Mouse (Mus musculus) kidney, adult 2 months (tissue): ENCODE data around the gene Inhbe.

Source experiments
- CTCF ChIP-seq: fragments of 200-500 bp; conservative IDR thresholded peaks from 2 replicates; pipeline ENCODE4 v1.5.1; 2011; ENCODE audit warnings: low read depth, mild to moderate bottlenecking, control low read depth, low read length, moderate library complexity, mixed read lengths; ENCODE audit not compliant: insufficient read depth, insufficient read length
- POLR2A ChIP-seq: fragments of 200-500 bp; IDR thresholded peaks from one replicate; pipeline ENCODE4 v1.6.1; 2011; ENCODE audit warnings: low read depth, low read length, control low read depth

DNA sequence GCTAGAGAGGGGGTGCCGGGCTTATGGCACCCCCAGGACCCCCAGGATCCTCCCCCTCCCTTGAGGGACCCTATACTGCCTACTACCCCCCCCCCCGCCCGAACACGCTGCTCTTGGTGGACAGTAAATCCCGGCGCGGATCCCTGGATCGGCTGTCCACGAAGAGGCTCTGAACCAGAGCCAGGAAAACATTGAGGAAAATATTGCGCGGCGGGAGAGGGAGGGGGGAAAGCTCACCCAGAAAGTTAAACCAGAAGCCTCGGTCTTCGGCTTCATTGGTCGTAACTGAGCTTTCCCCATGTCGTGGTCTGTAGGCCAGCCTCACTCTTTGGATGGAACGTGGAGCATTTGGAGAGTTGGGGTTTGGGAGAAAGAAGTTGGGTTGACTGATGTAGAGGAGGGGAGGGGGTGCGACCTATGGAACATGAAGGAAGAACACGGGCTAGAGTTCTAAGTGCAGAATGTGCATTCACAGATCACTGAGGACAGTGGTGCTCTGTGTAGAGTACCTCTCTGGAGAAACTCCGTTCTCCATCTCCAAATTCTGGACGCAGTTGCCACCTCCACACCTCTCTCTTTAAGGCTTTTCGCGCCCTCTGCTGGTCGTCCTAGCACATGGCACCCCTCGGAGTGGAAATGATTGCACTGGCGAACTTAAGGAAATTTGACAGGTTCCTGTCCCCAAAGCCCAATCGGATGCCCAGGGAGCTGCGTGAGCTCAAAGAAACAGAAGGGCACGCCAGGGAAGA is 12.1 kb downstream of the Inhbe start, which contains the start of gene Gli1:
- TF ChIP-seq POLR2A (no peak), CTCF (peak; percentile 92)
